Mouse (Mus musculus): ENCODE data around the gene Gm27021. TPM values are rescaled to one million over a fixed set of nuclear protein-coding genes. Genes with fewer than 3 reads are reported as not detected.

The Gm27021 gene
- polyA plus RNA-seq, 1 experiment from 2014 or later: 3.2 TPM

GRCm38 (mm10) chr8:120594571-120594970 is 73.3 kb downstream of the Gm27021 start:
- no peak overlapping the region for H3K4me2 ChIP-seq (replicated peaks)
- H3K27me3 ChIP-seq: peaks cover 4% of the 10 kb centered on the region; the same call in 1 of the 2 replicates
- WGBS: 89% methylated on average over 5 of the region's 5 CpGs
- no peak for ATAC-seq (ENCODE audit: insufficient number of reproducible peaks, insufficient read depth, low FRiP score, low TSS enrichment)
- H3K9ac ChIP-seq: no peak overlapping the region
- no peaks in the 10 kb centered on the region for H3K36me3 ChIP-seq
- no peaks in the 10 kb centered on the region for H3K9me3 ChIP-seq
- no peak overlapping the region for H3K27ac ChIP-seq
- H3K4me3 ChIP-seq: no peak overlapping the region
- peaks cover 16% of the 10 kb centered on the region for H3K4me1 ChIP-seq

- no peak for ATAC-seq (ENCODE audit: insufficient number of reproducible peaks, insufficient read depth, low FRiP score, low TSS enrichment)
- Histone ChIP-seq H3K27me3 (no peaks in the 10 kb centered on the region), H3K4me2 (replicated peaks) (no peak overlapping the region), H3K27ac (no peak overlapping the region), H3K4me3 (no peak overlapping the region), H3K9me3 (no peaks in the 10 kb centered on the region), H3K9ac (no peak overlapping the region), H3K4me1 (peaks cover 14% of the 10 kb centered on the region), H3K36me3 (no peaks in the 10 kb centered on the region)
- 74% methylated on average over 10 of the region's 10 CpGs for whole genome bisulfite sequencing
Measured at GRCm38 (mm10) chr8:120591587-120592292, 76.1 kb downstream of the Gm27021 start.

- ATAC-seq (ENCODE audit: insufficient number of reproducible peaks, insufficient read depth, low FRiP score, low TSS enrichment): no peak
- Histone ChIP-seq H3K27me3 (no peaks in the 10 kb centered on the region), H3K36me3 (peaks cover 11% of the 10 kb centered on the region), H3K4me1 (peaks cover 14% of the 10 kb centered on the region), H3K4me3 (peak overlapping the region; percentile 77), H3K9ac (peak overlapping the region; percentile 48), H3K4me2 (replicated peaks) (peak overlapping the region; percentile 60), H3K27ac (0 out of 2 replicates have a peak overlapping the region, but pooled peaks have one; percentile 3), H3K9me3 (no peaks in the 10 kb centered on the region)
- 54% methylated on average over 2 of the region's 2 CpGs for WGBS
Measured at GRCm38 (mm10) chr8:120589921-120590320, 78.0 kb downstream of the Gm27021 start.

- peak within 1 kb of the TSS; percentile 91 for H3K4me2 ChIP-seq (replicated peaks)
- peak within 1 kb of the TSS; percentile 79 for H3K9ac ChIP-seq
- H3K27me3 ChIP-seq: no peaks in the 10 kb centered on the region
- ATAC-seq (ENCODE audit: insufficient number of reproducible peaks, insufficient read depth, low FRiP score, low TSS enrichment): peak; percentile 99
- under 1% methylated on average over 67 of the region's 67 CpGs for WGBS
- H3K27ac ChIP-seq: peak within 1 kb of the TSS; percentile 80
- H3K36me3 ChIP-seq: peaks cover 19% of the 10 kb centered on the region
- H3K9me3 ChIP-seq: no peaks in the 10 kb centered on the region
- H3K4me3 ChIP-seq: peak within 1 kb of the TSS; percentile 77
- peaks cover 14% of the 10 kb centered on the region for H3K4me1 ChIP-seq
Measured at GRCm38 (mm10) chr8:120588908-120589771, 78.7 kb downstream of the Gm27021 start, which contains the start of gene Gins2. Gene Gins2 (minus strand): TSS chr8:120589304.

GRCm38 (mm10) chr8:120585521-120585920 is 82.4 kb downstream of the Gm27021 start:
- no peak overlapping the region for H3K4me2 ChIP-seq (replicated peaks)
- 89% methylated on average over 10 of the region's 10 CpGs for WGBS
- no peak overlapping the region for H3K27ac ChIP-seq
- H3K4me3 ChIP-seq: no peak overlapping the region
- H3K36me3 ChIP-seq: peaks cover 41% of the 10 kb centered on the region
- H3K9ac ChIP-seq: no peak overlapping the region
- peaks cover 8% of the 10 kb centered on the region for H3K4me1 ChIP-seq
- no peak for ATAC-seq (ENCODE audit: insufficient number of reproducible peaks, insufficient read depth, low FRiP score, low TSS enrichment)
- no peaks in the 10 kb centered on the region for H3K9me3 ChIP-seq
- H3K27me3 ChIP-seq: no peaks in the 10 kb centered on the region

GRCm38 (mm10) chr8:120581811-120582210 is 86.1 kb downstream of the Gm27021 start:
- Histone ChIP-seq H3K4me2 (replicated peaks) (no peak overlapping the region), H3K27me3 (no peaks in the 10 kb centered on the region), H3K27ac (no peak overlapping the region), H3K4me1 (no peaks in the 10 kb centered on the region), H3K36me3 (peaks cover 76% of the 10 kb centered on the region), H3K9me3 (no peaks in the 10 kb centered on the region), H3K9ac (no peak overlapping the region), H3K4me3 (no peak overlapping the region)
- ATAC-seq (ENCODE audit: insufficient number of reproducible peaks, insufficient read depth, low FRiP score, low TSS enrichment): no peak
- WGBS: 94% methylated on average over 8 of the region's 8 CpGs

- no peaks in the 10 kb centered on the region for H3K27me3 ChIP-seq
- H3K4me3 ChIP-seq: no peak overlapping the region
- no peak overlapping the region for H3K9ac ChIP-seq
- H3K4me2 ChIP-seq (replicated peaks): no peak overlapping the region
- H3K36me3 ChIP-seq: peaks cover 81% of the 10 kb centered on the region
- 0 out of 2 replicates have a peak, but pooled peaks cover 1% of the 10 kb centered on the region for H3K4me1 ChIP-seq
- 92% methylated on average over 12 of the region's 12 CpGs for WGBS
- H3K27ac ChIP-seq: no peak overlapping the region
- ATAC-seq (ENCODE audit: insufficient number of reproducible peaks, insufficient read depth, low FRiP score, low TSS enrichment): no peak
- H3K9me3 ChIP-seq: no peaks in the 10 kb centered on the region
Measured at GRCm38 (mm10) chr8:120581329-120581728, 86.5 kb downstream of the Gm27021 start.

- 80% methylated on average over 8 of the region's 8 CpGs for WGBS
- Histone ChIP-seq H3K9me3 (no peaks in the 10 kb centered on the region), H3K4me1 (0 out of 2 replicates have a peak, but pooled peaks cover 9% of the 10 kb centered on the region), H3K27me3 (no peaks in the 10 kb centered on the region), H3K9ac (no peak overlapping the region), H3K36me3 (peaks cover 84% of the 10 kb centered on the region), H3K4me2 (replicated peaks) (no peak overlapping the region), H3K4me3 (no peak overlapping the region), H3K27ac (no peak overlapping the region)
- no peak for ATAC-seq (ENCODE audit: insufficient number of reproducible peaks, insufficient read depth, low FRiP score, low TSS enrichment)
Measured at GRCm38 (mm10) chr8:120580336-120581000, 87.4 kb downstream of the Gm27021 start.

- Histone ChIP-seq H3K9ac (no peak overlapping the region), H3K9me3 (no peaks in the 10 kb centered on the region), H3K27me3 (no peaks in the 10 kb centered on the region), H3K36me3 (peaks cover 96% of the 10 kb centered on the region), H3K4me2 (replicated peaks) (no peak overlapping the region), H3K27ac (no peak overlapping the region), H3K4me1 (peaks cover 19% of the 10 kb centered on the region; the same call in 1 of the 2 replicates), H3K4me3 (no peak overlapping the region)
- no peak for ATAC-seq (ENCODE audit: insufficient number of reproducible peaks, insufficient read depth, low FRiP score, low TSS enrichment)
- 85% methylated on average over 17 of the region's 17 CpGs for WGBS
Measured at GRCm38 (mm10) chr8:120577821-120578220, 90.1 kb downstream of the Gm27021 start.

GRCm38 (mm10) chr8:120575801-120576200 is 92.1 kb downstream of the Gm27021 start:
- no peak overlapping the region for H3K27ac ChIP-seq
- ATAC-seq (ENCODE audit: insufficient number of reproducible peaks, insufficient read depth, low FRiP score, low TSS enrichment): no peak
- peaks cover 19% of the 10 kb centered on the region; the same call in 1 of the 2 replicates for H3K4me1 ChIP-seq
- H3K9ac ChIP-seq: no peak overlapping the region
- no peak overlapping the region for H3K4me3 ChIP-seq
- H3K9me3 ChIP-seq: no peaks in the 10 kb centered on the region
- H3K27me3 ChIP-seq: no peaks in the 10 kb centered on the region
- peaks cover 98% of the 10 kb centered on the region for H3K36me3 ChIP-seq
- H3K4me2 ChIP-seq (replicated peaks): no peak overlapping the region
- 26% methylated on average over 9 of the region's 9 CpGs for WGBS

- Histone ChIP-seq H3K27me3 (no peaks in the 10 kb centered on the region), H3K9ac (no peak overlapping the region), H3K9me3 (no peaks in the 10 kb centered on the region), H3K4me3 (no peak overlapping the region), H3K4me2 (replicated peaks) (no peak overlapping the region), H3K4me1 (peaks cover 19% of the 10 kb centered on the region; the same call in 1 of the 2 replicates), H3K36me3 (peaks cover 98% of the 10 kb centered on the region), H3K27ac (no peak overlapping the region)
- no peak for ATAC-seq (ENCODE audit: insufficient number of reproducible peaks, insufficient read depth, low FRiP score, low TSS enrichment)
- 72% methylated on average over 19 of the region's 19 CpGs for WGBS
Measured at GRCm38 (mm10) chr8:120574941-120575340, 92.9 kb downstream of the Gm27021 start.
